Comparison of ENCODE assay signal across 34 mouse cellular contexts in genomic region chr9:41785131-41785530, GRCm38 (mm10).
"Had no signal": no experiment of that assay in that cellular context is flagged by ENCODE, and none has a peak within 500 bp of the region (broad histone marks: within the 10 kb centered on the region; RNA-seq: fewer than 3 reads in every experiment).

No protein-coding gene starts in this region.

- H3K4me2 ChIP-seq: heart, embryonic 11.5 days; heart, embryonic 13.5 days; heart, embryonic 15.5 days; hindbrain, embryonic 12.5 days; hindbrain, embryonic 13.5 days; hindbrain, embryonic 14.5 days; hindbrain, embryonic 15.5 days; intestine, embryonic 15.5 days; kidney, embryonic 15.5 days had no signal

- H3K9me3 ChIP-seq: heart, embryonic 13.5 days; hindbrain, embryonic 15.5 days; intestine, embryonic 15.5 days; kidney, embryonic 15.5 days had no signal

- H3K4me3 ChIP-seq: heart, embryonic 10.5 days; heart, embryonic 13.5 days; heart, embryonic 15.5 days; hindbrain, embryonic 10.5 days; hindbrain, embryonic 12.5 days; hindbrain, embryonic 13.5 days; hindbrain, embryonic 15.5 days; intestine, embryonic 15.5 days; kidney, embryonic 15.5 days; layer of hippocampus, adult 2 months had no signal

- H3K36me3 ChIP-seq: heart, embryonic 10.5 days; heart, embryonic 13.5 days; heart, embryonic 15.5 days; hindbrain, embryonic 10.5 days; hindbrain, embryonic 12.5 days; hindbrain, embryonic 13.5 days; intestine, embryonic 15.5 days; kidney, embryonic 15.5 days had no signal

- H3K27me3 ChIP-seq: heart, embryonic 13.5 days; heart, embryonic 15.5 days; hindbrain, embryonic 12.5 days; hindbrain, embryonic 13.5 days; hindbrain, embryonic 15.5 days; intestine, embryonic 15.5 days; kidney, embryonic 15.5 days had no signal

- H3K9ac ChIP-seq: heart, embryonic 13.5 days; heart, embryonic 15.5 days; hindbrain, embryonic 12.5 days; hindbrain, embryonic 13.5 days; hindbrain, embryonic 14.5 days; hindbrain, embryonic 15.5 days; intestine, embryonic 15.5 days; kidney, embryonic 15.5 days had no signal

- H3K27ac ChIP-seq: heart, embryonic 10.5 days; heart, embryonic 13.5 days; heart, embryonic 15.5 days; hindbrain, embryonic 10.5 days; hindbrain, embryonic 12.5 days; hindbrain, embryonic 14.5 days; hindbrain, embryonic 15.5 days; hindbrain, postnatal 0 days; intestine, embryonic 15.5 days; kidney, embryonic 15.5 days; kidney, postnatal 0 days; layer of hippocampus, adult 2 months had no signal

- ATAC-seq: hindbrain, embryonic 16.5 days; hindbrain, postnatal 0 days; inflammation-experienced regulatory T-cells, adult 6 months; intestine, embryonic 15.5 days; intestine, embryonic 16.5 days; intestine, postnatal 0 days had no signal

- DNase-seq: heart, postnatal 10 days; heart, postnatal 14 days; heart, postnatal 36 days; heart, postnatal 4 days; kidney, adult 11 months; kidney, adult 18-20 months; kidney, adult 2 months; kidney, adult 8-10 months; kidney, adult 9 months; kidney, postnatal 10 days; kidney, postnatal 14 days; kidney, postnatal 25 days; kidney, postnatal 36 days; kidney, postnatal 4 days; layer of hippocampus, adult 9-11 months; layer of hippocampus, postnatal 36 days had no signal

- H3K4me1 ChIP-seq: hindbrain, embryonic 10.5 days; hindbrain, embryonic 12.5 days; hindbrain, embryonic 13.5 days; hindbrain, embryonic 15.5 days; intestine, embryonic 15.5 days had no signal
